Mouse (Mus musculus) urinary bladder, postnatal 10 days (tissue): Measurements from ENCODE around the gene Ccdc27.

ENCODE experiments used
- DNase-seq: peaks from one replicate; pipeline ENCODE4 v3.0.0; 2022; ENCODE audit warnings: low spot score

Ccdc27 gene

GRCm38 (mm10) chr4:154042577-154042976, at the start of gene Ccdc27:
Gene Ccdc27, minus strand, starts transcription at chr4:154042677.
- DNase-seq: no peak

- DNase-seq: no peak
Observed at GRCm38 (mm10) chr4:154091356-154091755, 48.9 kb upstream of the Ccdc27 start.

- DNase-seq: no peak
Observed at GRCm38 (mm10) chr4:154089205-154089604, 46.7 kb upstream of the Ccdc27 start.

GRCm38 (mm10) chr4:154086436-154086835, 44.0 kb upstream of the Ccdc27 start:
- no peak for DNase-seq

GRCm38 (mm10) chr4:154085856-154086255, 43.4 kb upstream of the Ccdc27 start:
- no peak for DNase-seq

GRCm38 (mm10) chr4:154081974-154082373, 39.5 kb upstream of the Ccdc27 start:
- no peak for DNase-seq

- no peak for DNase-seq
Observed at GRCm38 (mm10) chr4:154081021-154081420, 38.5 kb upstream of the Ccdc27 start.

- DNase-seq: no peak
Observed at GRCm38 (mm10) chr4:154080211-154080610, 37.7 kb upstream of the Ccdc27 start.

- DNase-seq: no peak
Observed at GRCm38 (mm10) chr4:154071941-154072340, 29.5 kb upstream of the Ccdc27 start.

- DNase-seq: no peak
Observed at GRCm38 (mm10) chr4:154071521-154071920, 29.0 kb upstream of the Ccdc27 start.

GRCm38 (mm10) chr4:154070896-154071295, 28.4 kb upstream of the Ccdc27 start:
- no peak for DNase-seq

GRCm38 (mm10) chr4:154064827-154065773, 22.6 kb upstream of the Ccdc27 start:
- DNase-seq: no peak

- DNase-seq: no peak
Observed at GRCm38 (mm10) chr4:154057696-154058095, 15.2 kb upstream of the Ccdc27 start.

- no peak for DNase-seq
Observed at GRCm38 (mm10) chr4:154056661-154057060, 14.2 kb upstream of the Ccdc27 start.

- DNase-seq: no peak
Observed at GRCm38 (mm10) chr4:154056046-154056445, 13.6 kb upstream of the Ccdc27 start.

- DNase-seq: no peak
Observed at GRCm38 (mm10) chr4:154055482-154055881, 13.0 kb upstream of the Ccdc27 start.

GRCm38 (mm10) chr4:154053065-154053464, 10.6 kb upstream of the Ccdc27 start:
- no peak for DNase-seq

GRCm38 (mm10) chr4:154051401-154051800, 8.9 kb upstream of the Ccdc27 start:
- DNase-seq: no peak

- no peak for DNase-seq
Observed at GRCm38 (mm10) chr4:154045837-154046236, 3.4 kb upstream of the Ccdc27 start.

GRCm38 (mm10) chr4:154037123-154037522, 5.4 kb downstream of the Ccdc27 start:
- DNase-seq: no peak

GRCm38 (mm10) chr4:154028646-154029045, 13.8 kb downstream of the Ccdc27 start:
- DNase-seq: no peak

GRCm38 (mm10) chr4:154028066-154028465, 14.4 kb downstream of the Ccdc27 start:
- no peak for DNase-seq

GRCm38 (mm10) chr4:154026441-154026761, 16.1 kb downstream of the Ccdc27 start:
- DNase-seq: no peak
